Mouse (Mus musculus) testis, postnatal 10 days (tissue): ENCODE measurements around the gene Usp21.

Experiments
- DNase-seq: peaks from one replicate; pipeline ENCODE4 v3.0.0; 2021; ENCODE audit warnings: low spot score

Usp21 gene

GRCm38 (mm10) chr1:171284491-171284890, 3.3 kb downstream of the Usp21 start:
- no peak for DNase-seq

DNA sequence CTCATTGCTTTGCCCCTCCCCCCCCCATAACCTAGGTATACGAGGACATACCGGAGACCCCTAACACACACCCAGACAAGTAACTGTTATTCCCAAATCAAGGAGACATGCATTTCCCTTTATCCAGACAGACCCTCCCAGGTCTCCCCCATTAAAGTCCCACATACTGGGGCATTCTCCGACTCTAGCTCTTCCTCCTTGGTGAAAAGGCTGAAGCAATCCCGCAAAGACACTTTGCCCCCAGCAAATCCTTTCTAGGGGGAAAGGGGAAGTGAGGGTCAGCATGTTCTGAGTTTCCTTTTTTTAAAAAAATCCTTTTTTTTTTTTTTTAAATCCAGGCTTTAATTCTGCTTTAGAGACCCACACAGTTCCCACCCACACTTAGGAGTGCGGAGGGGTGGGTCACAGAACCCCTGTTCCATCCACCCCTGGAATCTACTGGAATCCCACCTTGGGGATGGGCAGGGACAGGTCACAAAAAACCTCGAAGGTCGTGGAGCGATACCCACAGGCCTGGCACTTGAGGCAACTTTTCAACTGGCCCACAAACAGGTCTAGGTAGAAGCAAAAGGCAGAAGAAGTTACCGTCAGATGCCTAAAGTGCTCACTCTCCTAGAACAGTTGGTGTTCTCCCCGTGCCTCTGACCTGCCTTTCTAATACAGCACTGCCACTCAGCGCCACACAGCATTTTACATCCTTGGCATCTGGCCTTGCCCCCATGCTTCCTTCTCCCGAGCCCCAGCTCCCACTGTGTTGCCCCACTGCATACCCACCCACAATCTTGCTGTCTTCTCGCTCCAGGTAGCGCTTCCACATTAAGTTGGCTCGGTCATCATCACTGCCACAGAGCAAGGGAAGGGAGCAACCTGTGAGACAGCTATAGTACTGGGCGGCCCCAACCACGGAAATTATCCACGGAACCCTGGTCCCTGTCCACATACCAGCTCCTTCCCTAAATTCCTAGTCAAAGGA, 4.3 kb downstream of the Usp21 start:
- DNase-seq: no peak

DNA sequence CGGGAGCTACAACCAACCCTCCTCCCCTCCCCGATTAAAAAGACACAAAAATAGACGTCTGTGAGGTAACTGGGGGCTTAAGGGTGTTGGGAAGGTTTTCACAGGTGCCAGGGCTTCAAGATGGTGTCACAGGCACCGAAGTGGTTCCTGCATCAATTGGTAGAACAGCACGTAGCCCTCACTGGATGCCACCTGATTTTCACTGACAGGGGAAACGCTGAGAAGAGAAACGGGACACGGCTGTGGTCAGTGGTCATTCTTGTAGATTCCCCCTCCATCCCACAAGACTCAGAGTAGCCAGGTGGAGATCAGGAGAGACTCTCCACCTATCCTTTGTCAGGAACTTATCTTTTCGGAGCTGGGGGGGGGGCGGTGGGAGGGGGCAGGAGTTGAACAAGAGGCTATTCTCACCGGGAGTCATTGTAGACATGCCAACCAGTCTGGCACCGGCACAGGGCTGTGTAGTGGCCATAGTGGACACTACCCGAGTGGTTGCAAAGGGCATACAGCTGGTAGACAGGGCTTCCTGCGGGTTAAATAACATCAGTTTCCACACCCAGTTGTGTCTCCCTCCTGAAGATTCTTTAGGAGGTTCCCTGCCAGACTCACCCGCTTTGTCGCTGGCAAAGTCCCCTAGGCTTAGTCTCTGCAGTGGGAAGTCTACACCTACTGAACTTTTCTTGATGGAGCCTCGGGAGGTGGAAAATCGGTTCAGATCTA, 5.5 kb downstream of the Usp21 start:
- no peak for DNase-seq

- DNase-seq: peak; percentile 90
Measured at GRCm38 (mm10) chr1:171281528-171281923, 6.3 kb downstream of the Usp21 start.

DNA sequence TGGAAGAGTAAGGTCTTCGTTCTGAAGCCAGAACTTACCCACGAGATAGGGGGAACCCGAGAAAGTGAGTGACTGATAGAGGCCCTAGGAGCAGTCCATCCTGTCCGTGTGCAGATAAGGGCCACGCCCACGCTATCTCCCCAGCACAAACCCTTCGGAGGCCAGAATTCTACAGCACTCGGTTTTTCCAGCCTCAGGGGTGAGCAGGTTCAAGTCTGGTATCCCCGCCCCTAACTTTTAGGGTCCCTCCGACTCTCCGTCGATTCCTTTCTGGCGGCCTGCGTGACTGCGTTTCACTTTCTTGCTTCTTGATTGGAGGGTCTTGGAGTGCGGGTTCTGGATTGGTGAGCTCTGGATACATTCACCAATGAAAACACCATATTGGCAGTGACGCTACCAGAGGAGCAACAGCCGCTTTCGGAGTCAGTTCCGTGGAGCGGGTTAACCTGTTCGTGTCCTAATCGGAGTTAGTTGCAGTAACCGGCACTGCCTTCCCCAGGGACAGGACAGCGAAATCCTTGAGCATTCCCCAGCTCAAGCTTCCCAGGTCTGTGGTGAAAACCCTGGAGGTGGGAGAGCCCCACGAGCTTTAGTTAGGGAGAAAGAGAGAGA, 6.8 kb downstream of the Usp21 start, which contains the start of gene Ppox:
Ppox (minus strand) TSS at position 271 of the 612 bp plus-strand sequence.
- peak; percentile 82 for DNase-seq

DNA sequence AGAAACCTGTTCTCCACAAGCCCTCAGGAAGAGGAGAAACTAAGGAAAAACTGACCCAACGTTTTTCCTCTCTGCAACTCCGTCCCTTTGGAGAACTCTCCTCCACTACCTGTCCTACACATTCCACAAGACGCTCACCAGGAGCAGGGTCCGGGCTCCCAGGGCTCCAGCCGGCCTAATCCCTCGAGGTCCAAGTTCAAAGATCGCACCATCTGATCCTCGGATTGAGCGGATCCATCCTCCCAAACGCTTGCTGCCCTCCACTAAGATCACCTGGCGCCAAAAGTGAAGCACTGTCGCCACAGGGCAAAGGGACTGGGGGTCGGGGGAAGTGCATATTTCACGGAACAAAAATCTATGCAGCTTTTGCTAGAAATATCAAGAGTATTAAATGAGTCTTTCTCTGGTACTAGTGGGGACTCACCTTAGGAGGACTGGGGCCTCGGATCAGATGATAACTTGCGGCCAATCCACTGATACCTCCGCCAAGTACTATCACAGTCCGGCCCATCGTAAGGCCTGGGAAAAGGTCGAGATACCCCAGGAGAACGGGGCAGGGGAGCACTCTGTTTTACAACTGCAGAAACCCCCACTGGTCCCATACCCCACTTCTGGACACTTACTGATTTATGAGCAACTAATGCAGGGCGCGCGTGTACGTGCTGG, 7.4 kb downstream of the Usp21 start:
- DNase-seq: no peak

GRCm38 (mm10) chr1:171279721-171280120, 8.1 kb downstream of the Usp21 start:
- DNase-seq: no peak

DNA sequence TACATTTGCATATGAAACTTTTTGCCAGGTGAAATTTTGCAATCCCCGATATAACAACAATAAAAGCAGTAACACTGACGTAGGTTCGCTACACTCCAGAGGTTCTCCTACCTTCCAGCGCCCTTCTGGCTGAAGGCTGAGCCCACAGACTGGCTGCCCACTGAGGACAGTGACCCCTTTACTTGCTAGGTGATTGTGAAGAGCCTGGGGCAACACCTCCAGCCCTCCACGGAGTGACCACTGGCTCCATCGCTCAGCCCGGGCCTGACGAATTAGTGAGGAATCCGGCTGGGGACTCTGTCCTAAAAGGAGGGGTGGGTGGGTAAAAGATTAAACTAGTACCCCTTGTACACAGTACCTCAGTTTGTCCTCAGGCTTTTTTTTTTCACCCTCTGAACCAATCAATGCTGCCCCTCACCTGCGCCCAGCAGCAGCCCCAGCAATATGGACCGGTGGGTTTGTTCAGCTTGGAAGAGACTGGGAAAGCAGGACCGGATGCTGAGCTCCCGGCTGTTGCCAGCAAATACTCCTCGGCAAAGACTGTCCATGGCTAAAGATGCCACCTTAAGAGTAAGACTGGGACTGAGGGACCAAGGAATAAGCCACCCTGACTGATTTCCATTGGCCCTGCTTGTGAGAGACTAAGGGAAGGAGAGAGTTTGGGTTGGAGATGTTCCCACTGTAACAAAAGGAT, 8.6 kb downstream of the Usp21 start:
- DNase-seq: no peak

- no peak for DNase-seq
Measured at GRCm38 (mm10) chr1:171278436-171278835, 9.4 kb downstream of the Usp21 start.

DNA sequence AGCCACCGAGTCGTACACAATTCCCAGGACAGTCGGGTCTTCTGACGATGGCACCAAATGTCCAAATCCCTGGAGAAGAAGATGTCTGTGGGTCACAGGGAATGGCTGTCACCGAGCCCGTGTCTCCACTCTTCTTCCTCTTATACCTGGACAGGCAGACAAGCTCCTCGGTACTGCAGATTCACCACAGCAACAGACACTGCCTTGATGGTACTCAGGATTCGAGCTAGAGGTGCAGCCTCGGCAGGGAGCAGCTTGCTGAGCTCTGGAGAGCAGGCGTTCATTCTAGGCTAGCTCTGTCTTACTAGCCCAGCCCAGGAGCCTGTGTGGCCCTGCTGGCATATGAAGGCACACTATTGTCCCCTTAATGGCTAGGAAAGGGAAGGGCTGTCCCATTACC, 10.1 kb downstream of the Usp21 start:
- DNase-seq: no peak

DNA sequence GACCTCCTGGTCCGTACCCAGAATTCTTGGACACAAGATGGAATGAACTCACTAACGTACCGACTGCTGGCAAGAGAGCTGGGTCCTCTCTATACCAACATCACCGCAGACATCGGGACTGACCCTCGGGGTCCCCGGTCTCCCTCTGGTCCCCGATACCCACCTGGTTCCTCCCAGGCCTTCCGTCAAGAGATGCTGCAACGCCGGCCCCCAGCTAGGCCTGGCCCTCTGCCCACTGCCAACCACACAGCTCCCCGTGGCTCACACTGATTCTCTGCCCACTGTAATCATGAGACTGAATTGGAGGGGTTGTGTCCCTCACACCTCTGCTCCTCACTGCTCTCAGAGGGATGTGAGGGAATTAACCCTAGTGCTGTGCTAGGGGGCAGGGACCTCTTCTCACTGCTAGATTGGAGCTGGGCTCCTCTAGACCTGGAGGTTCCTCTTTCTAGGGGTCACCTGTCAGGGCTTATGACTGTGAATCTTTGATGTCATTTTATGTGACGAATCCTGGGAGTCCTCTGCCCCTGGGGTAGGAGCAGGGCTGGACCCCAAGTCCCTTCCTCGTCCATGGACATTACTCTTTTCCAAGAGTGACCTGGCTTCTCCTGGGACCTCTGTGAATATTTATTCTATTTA, 11.6 kb downstream of the Usp21 start:
- no peak for DNase-seq

GRCm38 (mm10) chr1:171275144-171275734, 12.6 kb downstream of the Usp21 start:
- no peak for DNase-seq

GRCm38 (mm10) chr1:171274171-171274570, 13.6 kb downstream of the Usp21 start:
- DNase-seq: no peak

- no peak for DNase-seq
Measured at GRCm38 (mm10) chr1:171272086-171272485, 15.7 kb downstream of the Usp21 start.

DNA sequence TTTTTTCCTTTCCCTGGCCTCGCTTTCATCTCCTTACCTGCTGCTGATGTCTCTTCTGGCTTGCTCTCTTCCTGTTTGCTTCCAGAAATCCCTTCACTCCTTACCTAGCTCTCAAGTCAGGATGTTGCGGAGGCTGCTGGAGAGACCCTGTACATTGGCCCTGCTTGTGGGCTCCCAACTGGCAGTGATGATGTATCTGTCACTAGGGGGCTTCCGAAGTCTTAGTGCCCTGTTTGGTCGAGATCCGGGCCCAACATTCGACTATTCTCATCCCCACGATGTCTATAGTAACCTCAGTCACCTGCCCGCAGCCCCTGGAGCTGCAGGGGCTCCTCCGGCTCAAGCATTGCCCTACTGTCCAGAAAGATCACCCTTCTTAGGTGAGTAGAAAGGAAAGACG, 16.2 kb downstream of the Usp21 start:
- DNase-seq: no peak

GRCm38 (mm10) chr1:171271196-171271595, 16.6 kb downstream of the Usp21 start:
- no peak for DNase-seq

DNA sequence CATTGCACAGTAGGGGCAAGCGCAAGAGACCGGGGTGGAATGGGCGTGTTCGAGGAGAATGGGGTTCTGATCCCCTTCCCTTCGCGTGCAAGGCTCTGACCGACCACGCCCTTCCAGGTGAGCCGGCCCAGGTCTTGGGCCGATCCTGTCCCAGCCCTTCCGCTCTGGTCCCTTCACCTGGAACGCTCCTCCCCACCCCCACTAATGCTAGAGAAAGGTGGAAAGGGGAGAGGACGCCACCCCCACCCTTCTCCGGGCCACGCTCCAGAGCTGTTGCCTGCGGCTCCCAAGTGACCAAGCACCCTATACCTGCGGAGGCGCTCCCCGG, 17.3 kb downstream of the Usp21 start:
- DNase-seq: peak; percentile 71

DNA sequence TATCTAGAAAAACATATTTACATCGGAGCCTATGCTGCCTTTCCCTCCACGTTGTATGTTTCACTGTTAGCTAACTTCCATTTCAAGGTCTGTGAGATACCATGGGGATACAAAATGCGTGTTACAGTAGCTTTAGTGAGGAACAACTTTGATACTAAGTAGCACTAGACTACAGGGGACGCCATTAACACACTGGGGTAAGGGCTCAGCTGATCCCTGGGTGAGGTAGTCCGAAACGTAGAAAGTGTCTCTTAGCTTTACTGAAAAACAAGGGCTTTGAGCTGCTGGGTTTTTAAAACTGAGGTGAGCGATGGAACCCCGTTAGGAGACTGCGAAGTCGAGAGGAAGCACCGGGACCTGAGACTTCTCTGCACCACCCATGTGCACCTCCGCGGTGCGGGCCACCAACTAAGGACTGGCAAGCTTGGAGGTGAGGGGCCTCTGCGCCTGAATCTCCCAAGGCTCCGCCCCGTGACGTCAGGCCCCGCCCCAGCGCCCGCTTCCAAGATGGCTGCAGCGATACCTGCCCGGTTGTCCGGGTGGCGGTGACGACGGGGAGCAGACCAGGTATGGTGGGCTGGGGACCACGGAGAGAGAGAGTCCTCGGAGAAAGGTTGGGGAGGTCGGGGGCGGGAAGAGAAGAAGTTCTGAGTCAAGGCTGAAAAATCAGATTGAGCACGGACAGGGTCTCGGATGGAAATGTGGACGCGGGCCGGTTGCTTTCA, 17.8 kb downstream of the Usp21 start, which contains the start of gene B4galt3:
B4galt3 (plus strand) TSS at position 481 of the 725 bp plus-strand sequence.
- DNase-seq: peak; percentile 99

- no peak for DNase-seq
Measured at GRCm38 (mm10) chr1:171268341-171268740, 19.4 kb downstream of the Usp21 start.
